Mouse (Mus musculus) gonadal fat pad, adult 2 months (tissue): ENCODE measurements around the gene Gm4064. TPM values are rescaled to one million over a fixed set of nuclear protein-coding genes. Genes with fewer than 3 reads are reported as not detected.
"Not testable (repeated sequence)": the region's sequence is repeated elsewhere in the genome, so short reads cannot be mapped to it uniquely, and the experiment has no call there.

Experiments used
- DNase-seq: peaks from one replicate; pipeline ENCODE4 v3.0.0-alpha.2; 2012; ENCODE audit warnings: low read depth
- polyA plus RNA-seq: library from polyadenylated mRNA; depleted of rRNA; stranded (reverse); fragments of >200 nt; gene quantifications from 2 replicates; pipeline ENCODE4 v1.2.3, GENCODE M21; 2012; rRNA removed

The Gm4064 gene
- not detected in 2 replicates for polyA plus RNA-seq

DNA sequence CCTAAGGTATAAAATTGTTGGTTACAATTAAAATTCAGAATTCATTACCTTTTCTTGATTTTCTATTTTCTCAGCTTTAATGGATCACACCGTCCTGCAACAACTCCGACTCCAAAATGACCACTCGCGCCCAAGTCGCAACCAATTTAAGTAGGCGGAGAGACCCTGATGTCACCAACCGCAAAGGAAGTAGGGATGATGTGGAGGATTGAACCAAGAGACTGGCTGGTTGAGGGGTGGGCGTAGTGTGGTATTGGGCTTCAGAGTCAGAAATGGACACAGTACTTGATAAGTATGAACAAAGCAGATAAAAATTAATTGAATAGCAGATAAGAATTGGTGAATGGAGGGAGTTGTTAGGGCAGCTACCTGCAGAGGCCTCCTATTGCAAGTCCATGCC is at the start of gene Gm4064:
TSS of gene Gm4064 (minus strand) at position 101 of the 400 bp plus-strand sequence.
- not testable (repeated sequence) for DNase-seq

DNA sequence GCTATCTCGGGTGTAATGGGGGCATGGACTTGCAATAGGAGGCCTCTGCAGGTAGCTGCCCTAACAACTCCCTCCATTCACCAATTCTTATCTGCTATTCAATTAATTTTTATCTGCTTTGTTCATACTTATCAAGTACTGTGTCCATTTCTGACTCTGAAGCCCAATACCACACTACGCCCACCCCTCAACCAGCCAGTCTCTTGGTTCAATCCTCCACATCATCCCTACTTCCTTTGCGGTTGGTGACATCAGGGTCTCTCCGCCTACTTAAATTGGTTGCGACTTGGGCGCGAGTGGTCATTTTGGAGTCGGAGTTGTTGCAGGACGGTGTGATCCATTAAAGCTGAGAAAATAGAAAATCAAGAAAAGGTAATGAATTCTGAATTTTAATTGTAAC is 34.4 kb upstream of the Gm4064 start, which contains the start of the genes Rbmy and Gm10256:
TSS of gene Rbmy (plus strand) at position 301 of the 400 bp plus-strand sequence.
TSS of gene Gm10256 (plus strand) at position 320 of the 400 bp plus-strand sequence.
- DNase-seq, result not testable (repeated sequence)

Other genes with a start within 250 kb of the Gm4064 start
- not detected in 2 replicates for gene H2al2c, start 197.1 kb downstream of the Gm4064 start, polyA plus RNA-seq
- gene Sry, start 132.5 kb downstream of the Gm4064 start, polyA plus RNA-seq, result not detected in 2 replicates
- gene H2al2b, start 75.5 kb downstream of the Gm4064 start, polyA plus RNA-seq, result not detected in 2 replicates
- gene Rbmy, start 34.5 kb upstream of the Gm4064 start, polyA plus RNA-seq, result not detected in 2 replicates
- gene Gm10256, start 34.5 kb upstream of the Gm4064 start, polyA plus RNA-seq, result not detected in 2 replicates
- gene Gm10352, start 104.8 kb upstream of the Gm4064 start, polyA plus RNA-seq, result 0.08 TPM in 1 of 2 replicates, not detected in the other
- not detected in 2 replicates for gene Gm29289, start 136.4 kb upstream of the Gm4064 start, polyA plus RNA-seq